Mouse (Mus musculus) G1E (cell line): Measurements from ENCODE around the gene Trpv3. TPM values are rescaled to one million over a fixed set of nuclear protein-coding genes. Genes with fewer than 3 reads are reported as not detected.

ENCODE experiments used
- ATAC-seq: 2 replicates; pipeline ENCODE4 v1.8.0; 2016; ENCODE audit warnings: mild to moderate bottlenecking; ENCODE audit not compliant: insufficient number of reproducible peaks, poor library complexity, low FRiP score, severe bottlenecking; ENCODE audit errors: extremely low read depth
- DNase-seq: peaks from one replicate; pipeline ENCODE4 v3.0.0; 2012; ENCODE audit warnings: low spot score
- H3K27me3 ChIP-seq: 2 replicates; pipeline ENCODE4 v1.6.1; 2012; ENCODE audit warnings: mild to moderate bottlenecking, low read length, inconsistent platforms; ENCODE audit not compliant: insufficient read depth
- H3K36me3 ChIP-seq: replicated peaks from 2 replicates; pipeline ENCODE3; 2012; ENCODE audit warnings: mild to moderate bottlenecking, inconsistent platforms
- H3K4me1 ChIP-seq: 2 replicates; pipeline ENCODE4 v1.6.1; 2012; ENCODE audit warnings: low read depth, low read length, inconsistent platforms, mixed read lengths; ENCODE audit not compliant: insufficient read depth
- H3K4me3 ChIP-seq: 2 replicates; pipeline ENCODE4 v1.5.1; 2012; ENCODE audit warnings: low read depth, mild to moderate bottlenecking, inconsistent platforms, low read length, moderate library complexity, mixed read lengths
- H3K9me3 ChIP-seq: replicated peaks from 2 replicates; pipeline ENCODE4 v1.6.1; 2012; ENCODE audit warnings: inconsistent platforms
- CTCF ChIP-seq: IDR thresholded peaks from 2 replicates; pipeline ENCODE4 v1.5.1; 2012; ENCODE audit warnings: low read depth, low read length, inconsistent platforms, mixed read lengths
- GATA1 ChIP-seq: IDR thresholded peaks from 2 replicates; pipeline ENCODE4 v1.6.1; 2012; ENCODE audit warnings: borderline replicate concordance, low read length, inconsistent platforms, mixed read lengths
- GATA2 ChIP-seq: IDR thresholded peaks from 2 replicates; pipeline ENCODE4 v1.6.1; 2012; ENCODE audit warnings: low read depth, low read length, inconsistent platforms, borderline replicate concordance
- POLR2AphosphoS5 ChIP-seq: IDR thresholded peaks from 2 replicates; pipeline ENCODE4 v1.6.1; 2012; ENCODE audit warnings: low read depth, low read length, inconsistent platforms; ENCODE audit not compliant: insufficient replicate concordance
- TAL1 ChIP-seq: conservative IDR thresholded peaks from 2 replicates; pipeline ENCODE4 v1.6.1; 2012; ENCODE audit warnings: low read depth, low read length, inconsistent platforms, mixed read lengths
- polyA plus RNA-seq: library from polyadenylated mRNA; stranded (reverse); fragments of >175 nt; gene quantifications from 2 replicates; pipeline ENCODE4 v1.2.3, GENCODE M21; 2012
- total RNA-seq, 2 experiments: library from RNA; stranded (forward) in 1 of 2; stranded (reverse) in 1 of 2; fragments of 200-1000 nt in 1 of 2; fragments of >200 nt in 1 of 2; fragmentation: Nextera tagmentation in 1 of 2; gene quantifications; 2 replicates each; pipeline ENCODE4 v1.2.3; 2014 to 2017

Trpv3 gene
- total and polyA plus RNA-seq, 3 experiments, result 0.16 TPM; not detected in 2

DNA sequence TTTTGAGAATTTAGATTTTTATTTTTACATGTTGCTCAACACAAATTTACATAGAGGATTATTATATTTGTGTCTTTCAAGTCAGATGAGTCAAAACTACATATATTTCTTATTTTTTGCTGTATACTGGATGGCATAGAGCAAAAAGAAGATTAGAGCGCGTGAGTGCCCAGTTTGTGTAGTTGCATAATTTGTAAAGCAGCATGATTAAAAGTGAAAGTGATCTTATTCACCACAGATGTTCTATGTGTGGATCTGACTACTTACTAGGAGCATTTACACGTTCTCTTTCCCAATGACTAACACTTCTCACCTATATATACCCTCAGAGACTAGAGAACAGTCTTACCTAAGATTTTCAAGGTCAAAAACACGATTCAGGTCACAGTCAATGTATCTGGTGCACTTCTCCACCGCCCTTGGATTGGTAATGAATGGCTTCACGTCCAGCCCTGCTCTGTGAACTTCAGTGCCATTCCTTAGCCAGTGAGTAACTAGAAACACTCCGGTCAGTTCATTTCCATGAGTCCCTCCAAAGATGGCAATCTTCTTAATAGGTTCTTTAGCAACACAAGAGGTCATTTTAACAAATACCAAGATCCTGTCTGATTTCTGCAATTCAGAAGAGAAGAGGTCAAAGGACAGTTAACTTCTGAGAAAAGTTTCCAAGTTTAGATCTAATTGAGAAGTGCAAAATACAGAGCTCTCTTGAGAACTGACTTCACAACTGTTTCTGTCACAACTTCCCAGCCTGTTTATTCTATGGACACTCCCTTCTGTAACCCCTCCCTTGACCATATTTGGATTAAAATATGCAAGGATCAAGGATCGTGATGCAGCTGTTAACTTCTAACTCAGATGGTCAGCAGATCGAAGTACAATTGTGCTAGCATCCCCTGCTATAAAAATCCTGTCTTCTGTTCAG is 57.0 kb downstream of the Trpv3 start:
- H3K4me1 ChIP-seq, result peaks cover 6% of the 10 kb centered on the region
- ATAC-seq (no peak), DNase-seq (no peak)
- H3K36me3 ChIP-seq, result no peaks in the 10 kb centered on the region
- TF ChIP-seq POLR2AphosphoS5 (no peak), CTCF (no peak), GATA1 (no peak), TAL1 (no peak), GATA2 (no peak)
- no peaks in the 10 kb centered on the region for H3K27me3 ChIP-seq
- H3K4me3 ChIP-seq, result no peak overlapping the region
- peaks cover 6% of the 10 kb centered on the region for H3K9me3 ChIP-seq

DNA sequence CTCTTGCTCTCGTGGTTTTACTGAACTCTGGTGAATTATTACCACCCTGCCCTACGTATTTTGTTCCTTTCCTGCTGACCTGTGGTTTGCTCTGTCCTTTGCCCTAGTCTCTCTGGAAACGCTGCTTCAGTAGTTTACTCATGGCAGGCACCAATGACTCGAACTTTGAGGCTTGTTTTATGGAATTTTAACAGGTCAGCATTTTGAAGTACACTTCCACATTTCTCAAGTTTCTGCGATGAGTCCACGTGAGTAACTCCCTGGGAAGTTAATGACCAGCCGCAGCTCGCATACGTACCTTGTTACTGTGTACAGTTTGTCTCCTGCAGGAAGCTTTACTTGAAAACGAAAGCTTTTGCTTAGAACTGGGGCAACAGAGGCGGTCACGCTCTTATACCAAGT is 59.3 kb downstream of the Trpv3 start:
- Histone ChIP-seq H3K4me3 (no peak overlapping the region), H3K36me3 (no peaks in the 10 kb centered on the region), H3K27me3 (peaks cover 9% of the 10 kb centered on the region; the same call in 1 of the 2 replicates), H3K4me1 (peaks cover 4% of the 10 kb centered on the region), H3K9me3 (peaks cover under 1% of the 10 kb centered on the region; the same call in 1 of the 2 replicates)
- ATAC-seq (no peak), DNase-seq (no peak)
- TF ChIP-seq CTCF, result no peak
- no peak for TF ChIP-seq POLR2AphosphoS5
- TF ChIP-seq TAL1, result no peak
- no peak for TF ChIP-seq GATA1
- TF ChIP-seq GATA2, result no peak

DNA sequence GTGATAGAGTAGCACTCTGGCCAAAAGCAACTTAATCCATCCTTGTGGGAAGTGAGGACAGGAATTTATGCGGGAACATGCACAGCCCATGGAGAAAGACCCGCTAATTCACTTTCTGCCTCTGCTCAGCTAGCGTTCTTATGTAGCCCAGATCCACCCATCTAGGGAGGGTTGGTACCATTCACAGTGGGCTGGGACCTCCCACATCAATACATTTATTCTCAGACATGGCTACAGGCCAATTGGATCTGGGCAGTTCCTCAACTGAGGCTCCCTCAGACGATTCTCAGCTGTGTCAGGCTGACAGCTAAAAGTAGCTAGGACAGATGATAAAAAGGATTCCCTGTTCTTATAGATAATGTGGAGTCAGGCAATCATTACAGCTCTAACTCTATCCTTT is 60.2 kb downstream of the Trpv3 start:
- TF ChIP-seq TAL1 (no peak), GATA1 (no peak), POLR2AphosphoS5 (no peak), GATA2 (no peak), CTCF (no peak)
- Histone ChIP-seq H3K4me3 (no peak overlapping the region), H3K36me3 (no peaks in the 10 kb centered on the region), H3K27me3 (peaks cover 9% of the 10 kb centered on the region; the same call in 1 of the 2 replicates), H3K9me3 (no peaks in the 10 kb centered on the region), H3K4me1 (peaks cover 4% of the 10 kb centered on the region)
- DNase-seq (no peak), ATAC-seq (no peak)

DNA sequence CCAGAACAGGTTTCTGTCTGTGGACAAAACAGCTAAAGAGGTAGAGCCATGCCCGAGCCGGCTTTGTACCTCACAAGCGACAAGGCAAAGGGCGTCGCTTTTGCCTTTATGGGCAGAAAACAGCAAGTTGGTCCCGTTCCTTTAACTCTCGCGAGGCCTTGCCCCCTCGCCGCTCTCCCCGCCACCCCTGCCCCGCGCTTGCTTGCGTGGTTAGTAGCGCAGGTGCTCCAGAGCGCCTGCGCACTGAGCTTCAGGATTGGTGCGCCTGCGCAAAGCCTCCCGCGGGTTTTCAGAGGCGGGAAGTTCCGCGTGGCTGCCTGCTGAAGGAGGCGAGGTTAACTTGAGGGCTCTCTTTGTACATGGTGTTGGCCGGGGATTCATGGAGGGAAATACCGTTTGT is 62.3 kb downstream of the Trpv3 start, which contains the start of the genes Aspa, Gm49340 and Spata22:
TSS of gene Aspa (minus strand) at position 155 of the 400 bp plus-strand sequence.
TSS of gene Gm49340 (plus strand) at position 300 of the 400 bp plus-strand sequence.
TSS of gene Spata22 (plus strand) at position 300 of the 400 bp plus-strand sequence.
- DNase-seq, result no peak
- no peaks in the 10 kb centered on the region for H3K4me1 ChIP-seq
- H3K9me3 ChIP-seq, result no peaks in the 10 kb centered on the region
- no peak within 1 kb of the TSS for H3K4me3 ChIP-seq
- no peaks in the 10 kb centered on the region for H3K36me3 ChIP-seq
- TF ChIP-seq TAL1, result no peak
- TF ChIP-seq GATA2, result no peak
- H3K27me3 ChIP-seq, result peaks cover 9% of the 10 kb centered on the region; the same call in 1 of the 2 replicates
- no peak for ATAC-seq

DNA sequence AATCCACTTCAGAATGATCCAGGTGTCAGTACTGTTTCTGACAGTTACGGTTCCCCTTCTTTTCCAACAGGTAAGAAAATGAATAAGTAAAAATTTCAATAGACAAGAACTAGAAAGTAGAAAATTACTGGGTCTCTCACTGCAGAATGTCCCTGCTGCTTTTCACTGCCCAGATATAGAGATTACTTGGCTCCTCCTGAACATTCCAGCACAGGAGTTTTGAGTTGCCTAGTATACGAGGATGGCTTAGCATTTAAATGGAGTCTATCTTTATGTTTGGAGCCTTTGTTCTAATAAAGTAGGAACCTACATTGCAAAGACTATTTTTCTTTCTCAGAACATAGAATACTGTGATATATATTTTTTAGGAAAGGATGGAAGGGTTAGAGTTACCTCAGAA is 66.2 kb downstream of the Trpv3 start:
- peaks cover 9% of the 10 kb centered on the region; the same call in 1 of the 2 replicates for H3K27me3 ChIP-seq
- TF ChIP-seq GATA1 (no peak), TAL1 (no peak), CTCF (no peak), GATA2 (no peak), POLR2AphosphoS5 (no peak)
- DNase-seq, result no peak
- no peak for ATAC-seq
- no peaks in the 10 kb centered on the region for H3K4me1 ChIP-seq
- no peaks in the 10 kb centered on the region for H3K36me3 ChIP-seq
- H3K9me3 ChIP-seq, result no peaks in the 10 kb centered on the region
- H3K4me3 ChIP-seq, result no peak overlapping the region

DNA sequence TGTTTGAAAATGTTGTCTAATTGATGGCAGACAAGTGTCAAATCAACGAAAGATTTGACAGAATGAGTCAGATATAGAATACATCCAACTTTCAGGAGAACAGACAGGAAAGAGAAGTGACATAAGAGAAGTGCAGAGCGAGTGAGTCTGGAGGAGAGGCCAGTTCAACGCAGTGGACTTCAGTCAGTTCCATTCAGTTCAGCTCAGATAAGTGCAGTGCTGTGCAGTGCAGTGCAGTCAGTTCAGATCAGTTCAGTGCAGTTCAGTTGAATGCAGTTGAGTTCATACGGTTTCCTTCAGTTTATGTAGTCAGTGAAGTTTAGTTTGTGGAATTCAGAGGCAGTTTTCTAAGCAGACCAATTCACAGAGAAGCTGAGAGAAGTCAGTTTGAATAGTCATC is 69.7 kb downstream of the Trpv3 start:
- Histone ChIP-seq H3K4me3 (no peak overlapping the region), H3K4me1 (no peaks in the 10 kb centered on the region), H3K36me3 (no peaks in the 10 kb centered on the region), H3K27me3 (no peaks in the 10 kb centered on the region), H3K9me3 (no peaks in the 10 kb centered on the region)
- DNase-seq (no peak), ATAC-seq (no peak)
- no peak for TF ChIP-seq TAL1
- no peak for TF ChIP-seq CTCF
- no peak for TF ChIP-seq GATA1
- TF ChIP-seq POLR2AphosphoS5, result no peak
- no peak for TF ChIP-seq GATA2

Other genes with a start within 250 kb of the Trpv3 start
- 1.9 and 4.2 TPM in 2 replicates for gene Camkk1, start 248.4 kb upstream of the Trpv3 start, total RNA-seq (2014; fragmentation: Nextera tagmentation)
- 13.1 and 13.8 TPM in 2 replicates for gene Camkk1, start 248.4 kb upstream of the Trpv3 start, total RNA-seq (2017)
- gene Camkk1, start 248.4 kb upstream of the Trpv3 start, polyA plus RNA-seq, result 8.9 and 9.9 TPM in 2 replicates
- gene Ncbp3, start 219.6 kb upstream of the Trpv3 start, total RNA-seq (2014; fragmentation: Nextera tagmentation), result 23.9 and 25.0 TPM in 2 replicates
- gene Ncbp3, start 219.6 kb upstream of the Trpv3 start, total RNA-seq (2017), result 20.0 and 24.2 TPM in 2 replicates
- gene Ncbp3, start 219.6 kb upstream of the Trpv3 start, polyA plus RNA-seq, result 11.2 and 13.3 TPM in 2 replicates
- 0.19 and 0.23 TPM in 2 replicates for gene Itgae, start 176.8 kb upstream of the Trpv3 start, total RNA-seq (2014; fragmentation: Nextera tagmentation)
- 0.05 and 0.06 TPM in 2 replicates for gene Itgae, start 176.8 kb upstream of the Trpv3 start, total RNA-seq (2017)
- 0.03 and 0.04 TPM in 2 replicates for gene Itgae, start 176.8 kb upstream of the Trpv3 start, polyA plus RNA-seq
- 16.7 and 18.4 TPM in 2 replicates for gene Haspin, start 129.1 kb upstream of the Trpv3 start, total RNA-seq (2014; fragmentation: Nextera tagmentation)
- 16.9 and 17.5 TPM in 2 replicates for gene Haspin, start 129.1 kb upstream of the Trpv3 start, total RNA-seq (2017)
- gene Haspin, start 129.1 kb upstream of the Trpv3 start, polyA plus RNA-seq, result 19.5 and 23.1 TPM in 2 replicates
- gene P2rx5, start 107.0 kb upstream of the Trpv3 start, total RNA-seq (2014; fragmentation: Nextera tagmentation), result not detected in 2 replicates
- 0.05 TPM in 1 of 2 replicates, not detected in the other for gene P2rx5, start 107.0 kb upstream of the Trpv3 start, total RNA-seq (2017)
- not detected in 2 replicates for gene P2rx5, start 107.0 kb upstream of the Trpv3 start, polyA plus RNA-seq
- 54.7 and 66.2 TPM in 2 replicates for gene Emc6, start 90.4 kb upstream of the Trpv3 start, total RNA-seq (2014; fragmentation: Nextera tagmentation)
- gene Emc6, start 90.4 kb upstream of the Trpv3 start, total RNA-seq (2017), result 43.7 and 52.7 TPM in 2 replicates
- gene Emc6, start 90.4 kb upstream of the Trpv3 start, polyA plus RNA-seq, result 178 and 243 TPM in 2 replicates
- gene Tax1bp3, start 90.3 kb upstream of the Trpv3 start, total RNA-seq (2014; fragmentation: Nextera tagmentation), result 7.4 and 9.2 TPM in 2 replicates
- 17.8 and 21.1 TPM in 2 replicates for gene Tax1bp3, start 90.3 kb upstream of the Trpv3 start, total RNA-seq (2017)
- gene Tax1bp3, start 90.3 kb upstream of the Trpv3 start, polyA plus RNA-seq, result 4.1 and 9.0 TPM in 2 replicates
- gene Ctns, start 68.3 kb upstream of the Trpv3 start, total RNA-seq (2014; fragmentation: Nextera tagmentation), result 19.8 and 23.3 TPM in 2 replicates
- 28.7 and 30.6 TPM in 2 replicates for gene Ctns, start 68.3 kb upstream of the Trpv3 start, total RNA-seq (2017)
- gene Ctns, start 68.3 kb upstream of the Trpv3 start, polyA plus RNA-seq, result 1.9 and 3.6 TPM in 2 replicates
- 2.1 and 2.4 TPM in 2 replicates for gene Shpk, start 67.9 kb upstream of the Trpv3 start, total RNA-seq (2014; fragmentation: Nextera tagmentation)
- gene Shpk, start 67.9 kb upstream of the Trpv3 start, total RNA-seq (2017), result 2.8 and 3.2 TPM in 2 replicates
- 0.83 and 0.95 TPM in 2 replicates for gene Shpk, start 67.9 kb upstream of the Trpv3 start, polyA plus RNA-seq
- not detected in 2 replicates for gene Trpv1, start 33.1 kb upstream of the Trpv3 start, total RNA-seq (2014; fragmentation: Nextera tagmentation)
- gene Trpv1, start 33.1 kb upstream of the Trpv3 start, total RNA-seq (2017), result 0.12 TPM in 1 of 2 replicates, not detected in the other
- not detected in 2 replicates for gene Trpv1, start 33.1 kb upstream of the Trpv3 start, polyA plus RNA-seq
- not detected in 2 replicates for gene Aspa, start 62.2 kb downstream of the Trpv3 start, total RNA-seq (2014; fragmentation: Nextera tagmentation)
- gene Aspa, start 62.2 kb downstream of the Trpv3 start, total RNA-seq (2017), result under 0.01 and 0.22 TPM in 2 replicates
- not detected in 2 replicates for gene Aspa, start 62.2 kb downstream of the Trpv3 start, polyA plus RNA-seq
- not detected in 2 replicates for gene Gm49340, start 62.4 kb downstream of the Trpv3 start, total RNA-seq (2014; fragmentation: Nextera tagmentation)
- gene Gm49340, start 62.4 kb downstream of the Trpv3 start, total RNA-seq (2017), result not detected in 2 replicates
- not detected in 2 replicates for gene Gm49340, start 62.4 kb downstream of the Trpv3 start, polyA plus RNA-seq
- gene Spata22, start 62.4 kb downstream of the Trpv3 start, total RNA-seq (2014; fragmentation: Nextera tagmentation), result not detected in 2 replicates
- gene Spata22, start 62.4 kb downstream of the Trpv3 start, total RNA-seq (2017), result not detected in 2 replicates
- gene Spata22, start 62.4 kb downstream of the Trpv3 start, polyA plus RNA-seq, result not detected in 2 replicates
- not detected in 2 replicates for gene Olfr20, start 83.4 kb downstream of the Trpv3 start, total RNA-seq (2014; fragmentation: Nextera tagmentation)
- gene Olfr20, start 83.4 kb downstream of the Trpv3 start, total RNA-seq (2017), result 0.11 TPM in 1 of 2 replicates, not detected in the other
- not detected in 2 replicates for gene Olfr20, start 83.4 kb downstream of the Trpv3 start, polyA plus RNA-seq
- gene Olfr376, start 103.9 kb downstream of the Trpv3 start, total RNA-seq (2014; fragmentation: Nextera tagmentation), result not detected in 2 replicates
- gene Olfr376, start 103.9 kb downstream of the Trpv3 start, total RNA-seq (2017), result 0.27 TPM in 1 of 2 replicates, not detected in the other
- not detected in 2 replicates for gene Olfr376, start 103.9 kb downstream of the Trpv3 start, polyA plus RNA-seq
- not detected in 2 replicates for gene Olfr1, start 132.2 kb downstream of the Trpv3 start, total RNA-seq (2014; fragmentation: Nextera tagmentation)
- gene Olfr1, start 132.2 kb downstream of the Trpv3 start, total RNA-seq (2017), result 0.06 and 0.16 TPM in 2 replicates
- not detected in 2 replicates for gene Olfr1, start 132.2 kb downstream of the Trpv3 start, polyA plus RNA-seq
- gene Olfr378, start 161.1 kb downstream of the Trpv3 start, total RNA-seq (2014; fragmentation: Nextera tagmentation), result not detected in 2 replicates
- gene Olfr378, start 161.1 kb downstream of the Trpv3 start, total RNA-seq (2017), result 0.23 TPM in 1 of 2 replicates, not detected in the other
- not detected in 2 replicates for gene Olfr378, start 161.1 kb downstream of the Trpv3 start, polyA plus RNA-seq
- gene Olfr380, start 190.1 kb downstream of the Trpv3 start, total RNA-seq (2014; fragmentation: Nextera tagmentation), result not detected in 2 replicates
- not detected in 2 replicates for gene Olfr380, start 190.1 kb downstream of the Trpv3 start, total RNA-seq (2017)
- not detected in 2 replicates for gene Olfr380, start 190.1 kb downstream of the Trpv3 start, polyA plus RNA-seq
- not detected in 2 replicates for gene Olfr381, start 224.2 kb downstream of the Trpv3 start, total RNA-seq (2014; fragmentation: Nextera tagmentation)
- 0.06 and 0.11 TPM in 2 replicates for gene Olfr381, start 224.2 kb downstream of the Trpv3 start, total RNA-seq (2017)
- not detected in 2 replicates for gene Olfr381, start 224.2 kb downstream of the Trpv3 start, polyA plus RNA-seq
- gene Olfr382, start 249.8 kb downstream of the Trpv3 start, total RNA-seq (2014; fragmentation: Nextera tagmentation), result not detected in 2 replicates
- not detected in 2 replicates for gene Olfr382, start 249.8 kb downstream of the Trpv3 start, total RNA-seq (2017)
- gene Olfr382, start 249.8 kb downstream of the Trpv3 start, polyA plus RNA-seq, result not detected in 2 replicates